Mouse (Mus musculus) stomach, postnatal 0 days (tissue): ENCODE measurements around the gene Olfr231.

Experiments
- CTCF ChIP-seq: IDR thresholded peaks from 2 replicates; pipeline ENCODE4 v1.5.1; 2016; ENCODE audit warnings: antibody characterized with exemption, low read depth, mild to moderate bottlenecking, moderate library complexity
- EP300 ChIP-seq: optimal IDR thresholded peaks from 2 replicates; pipeline ENCODE3; 2016; ENCODE audit warnings: antibody characterized with exemption

- TF ChIP-seq CTCF (no peak), EP300 (no peak)
Measured at GRCm38 (mm10) chr1:174169024-174169423, 48.1 kb upstream of the Olfr231 start.
